Mouse (Mus musculus): Measurements from ENCODE around the gene Bcl11b.

- TF ChIP-seq CTCF (IDR thresholded peaks at IDR 0.05; ENCODE audit: extremely low read depth, insufficient read depth, low read length), result no peak
- no peak for TF ChIP-seq POLR2A (IDR thresholded peaks at IDR 0.05; ENCODE audit: extremely low read depth, insufficient read depth, low read length)
Measured at GRCm38 (mm10) chr12:107977086-107977485, 26.3 kb downstream of the Bcl11b start.
